Mouse (Mus musculus): ENCODE results near the gene Slc7a5.

DNA sequence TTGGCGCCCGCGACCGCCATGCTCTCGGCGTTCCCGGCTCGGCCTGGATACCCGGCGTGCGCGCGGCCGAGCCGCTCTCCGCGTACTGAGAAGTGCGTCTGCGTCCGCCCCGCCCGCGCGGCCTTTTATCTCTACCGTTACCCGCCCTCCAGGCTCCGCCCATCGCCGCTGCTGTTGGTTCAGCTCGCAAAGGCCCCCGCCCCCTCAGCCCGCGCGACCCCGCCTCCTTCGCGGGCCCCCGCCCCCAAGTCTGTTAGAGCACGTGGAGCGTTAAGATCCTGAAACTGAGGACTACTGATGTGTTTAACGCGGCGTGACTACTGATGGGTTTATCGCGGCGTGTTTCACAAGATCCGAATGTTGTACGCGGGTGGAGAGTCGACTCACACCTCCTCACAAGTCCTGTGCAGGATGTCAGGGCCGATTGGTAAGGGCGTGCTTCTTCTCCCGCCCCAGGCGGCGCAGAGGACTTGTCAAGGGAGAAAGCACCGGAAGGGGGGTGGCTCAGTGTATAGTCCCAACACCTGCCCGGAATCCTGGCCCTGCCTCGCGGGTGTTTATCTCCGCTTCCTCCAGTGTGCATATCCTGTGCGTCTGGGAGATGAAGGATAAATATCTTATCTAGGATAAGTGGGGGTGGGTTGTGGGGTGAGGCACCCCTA lies at the start of gene Slc7a5:
- no peak for TF ChIP-seq CTCF (IDR thresholded peaks at IDR 0.05; ENCODE audit: low read depth, low read length)
- TF ChIP-seq TAL1 (conservative IDR thresholded peaks at IDR 0.05; ENCODE audit: low read depth, low read length), result no peak; the same call in 1 of the 2 replicates

Measured in G1E (cell line).